Mouse (Mus musculus): Measurements from ENCODE around the gene Pten. TPM values are rescaled to one million over a fixed set of nuclear protein-coding genes. Genes with fewer than 3 reads are reported as not detected.

Gene Pten
- total RNA-seq, 2 experiments from 2014 or later = 35.2 to 36.9 TPM

GRCm38 (mm10) chr19:32844486-32844885 lies 87.2 kb downstream of the Pten start:
- Histone ChIP-seq H3K27ac (no peak overlapping the region), H3K4me3 (no peak overlapping the region)
- TF ChIP-seq CTCF (IDR thresholded peaks at IDR 0.05) = no peak
- no peak for DNase-seq
- intact Hi-C loops (cut with DNase I) = no loop called here

GRCm38 (mm10) chr19:32848041-32848440 lies 90.7 kb downstream of the Pten start:
- DNase-seq = no peak
- Histone ChIP-seq H3K4me3 (no peak overlapping the region), H3K27ac (no peak overlapping the region)
- intact Hi-C loops (cut with DNase I) = no loop called here
- TF ChIP-seq CTCF (IDR thresholded peaks at IDR 0.05) = no peak

DNA sequence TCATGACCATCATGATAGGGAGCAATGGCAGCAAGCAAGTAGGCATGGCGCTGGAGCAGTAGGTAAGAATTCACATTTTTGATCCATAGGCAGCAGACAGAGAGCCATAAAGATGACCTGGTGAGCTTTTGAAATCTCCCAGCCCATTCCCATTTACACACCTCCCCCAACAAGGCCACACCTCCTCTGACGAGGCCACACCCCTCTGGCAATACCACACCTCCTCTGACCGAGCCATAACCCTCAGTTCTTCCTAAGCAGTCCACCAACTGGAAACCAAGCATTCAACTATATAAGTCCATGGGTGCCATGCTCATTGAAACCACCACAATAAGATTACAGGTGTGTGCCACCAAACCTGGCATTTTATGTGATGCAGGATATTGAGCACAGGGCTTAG lies 95.0 kb downstream of the Pten start:
- no peak overlapping the region for H3K27ac ChIP-seq
- intact Hi-C loops (cut with DNase I) = no loop called here
- no peak for DNase-seq
- TF ChIP-seq CTCF (IDR thresholded peaks at IDR 0.05) = no peak
- no peak overlapping the region for H3K4me3 ChIP-seq

DNA sequence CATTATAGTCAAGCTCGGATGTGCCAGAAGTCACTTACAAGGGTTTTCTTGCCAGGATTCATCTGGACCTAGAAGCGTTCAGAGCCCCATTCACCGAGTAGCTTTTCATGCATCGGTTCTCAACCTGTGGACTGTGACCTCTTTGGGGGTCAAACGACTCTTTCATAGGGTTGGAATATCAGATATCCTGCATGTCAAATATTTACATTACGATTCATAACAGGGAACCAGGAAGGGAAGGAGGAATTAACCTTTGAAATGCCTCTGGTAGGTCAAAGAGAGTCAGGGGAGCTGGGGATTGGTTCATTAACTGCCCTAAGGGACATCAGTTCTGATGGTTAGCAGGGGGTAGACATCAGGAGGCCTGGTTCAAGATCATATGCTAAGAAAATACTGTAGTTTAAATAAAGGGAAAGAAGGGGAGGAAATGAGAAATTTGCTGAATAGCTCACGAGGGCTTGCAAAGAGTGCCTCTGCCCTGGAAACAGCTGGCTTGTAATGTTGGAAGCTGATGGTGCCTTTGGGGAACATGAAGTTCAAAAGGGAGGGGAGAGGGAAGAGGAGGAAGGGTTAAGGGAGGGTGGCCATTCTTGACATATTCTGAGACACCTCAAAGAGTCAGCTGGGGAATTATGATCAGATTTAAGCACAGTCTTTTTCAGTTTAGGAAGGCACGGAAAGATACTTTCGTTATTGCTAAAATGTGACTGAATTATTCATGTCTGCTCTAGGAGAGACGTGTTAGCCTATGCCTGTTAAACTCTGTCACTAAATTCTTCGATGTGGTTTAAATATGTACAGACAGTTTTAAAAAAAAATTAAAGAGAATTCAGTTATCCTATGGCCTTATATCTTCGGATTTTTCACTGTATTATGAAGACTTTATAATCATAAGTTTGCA lies 104.6 kb downstream of the Pten start:
- DNase-seq = no peak
- no peak for TF ChIP-seq CTCF (IDR thresholded peaks at IDR 0.05)
- intact Hi-C loops (cut with DNase I) = no loop called here
- H3K27ac ChIP-seq = peak overlapping the region; percentile 35; the same call in 1 of the 2 replicates
- peak overlapping the region; percentile 35 for H3K4me3 ChIP-seq

- no peak for TF ChIP-seq CTCF (IDR thresholded peaks at IDR 0.05)
- DNase-seq = no peak
- Histone ChIP-seq H3K4me3 (peak overlapping the region; percentile 26; the same call in 1 of the 2 replicates), H3K27ac (no peak overlapping the region)
- intact Hi-C loops (cut with DNase I) = no loop called here
Observed at GRCm38 (mm10) chr19:32866765-32867164, 109.5 kb downstream of the Pten start.

DNA sequence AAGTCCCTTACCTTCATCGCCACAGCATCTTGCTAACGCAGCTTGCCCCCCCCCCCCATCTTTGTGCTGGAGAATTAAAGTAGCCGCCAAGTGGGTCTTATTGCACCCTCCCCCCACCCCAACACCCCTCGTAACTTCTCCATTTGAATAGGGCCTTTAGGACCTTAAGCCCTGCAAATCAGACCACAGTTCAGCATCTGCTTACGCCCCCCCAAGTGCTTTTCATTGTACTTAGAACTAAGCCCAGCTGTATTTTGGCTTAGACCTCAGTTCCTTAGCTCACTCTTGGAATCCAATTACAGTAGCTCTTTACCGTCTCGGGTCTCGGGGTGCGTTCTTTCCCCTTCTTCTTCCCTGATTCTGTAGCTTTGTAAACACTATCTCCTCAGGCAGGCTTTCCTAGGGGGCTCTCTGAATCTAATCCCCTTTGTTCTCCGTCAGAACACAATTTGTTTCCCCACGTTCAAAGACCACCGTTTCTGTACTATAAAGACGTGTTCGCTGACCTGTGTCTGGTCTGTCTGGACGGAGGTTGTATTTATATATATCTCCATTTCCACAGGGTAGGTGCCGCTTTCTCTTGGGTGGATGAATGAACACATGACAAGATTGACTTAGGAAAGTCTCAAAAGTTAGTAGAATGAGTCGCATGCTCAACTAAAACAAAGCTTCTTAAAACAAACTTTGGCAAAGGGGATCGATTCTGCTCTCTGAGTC lies 110.0 kb downstream of the Pten start:
- no peak for DNase-seq
- H3K27ac ChIP-seq = no peak overlapping the region
- intact Hi-C loops (cut with DNase I) = no loop called here
- no peak for TF ChIP-seq CTCF (IDR thresholded peaks at IDR 0.05)
- peak overlapping the region; percentile 26; the same call in 1 of the 2 replicates for H3K4me3 ChIP-seq

GRCm38 (mm10) chr19:32868560-32868959 lies 111.3 kb downstream of the Pten start:
- intact Hi-C loops (cut with DNase I) = no loop called here
- H3K27ac ChIP-seq = no peak overlapping the region
- no peak for TF ChIP-seq CTCF (IDR thresholded peaks at IDR 0.05)
- H3K4me3 ChIP-seq = no peak overlapping the region
- DNase-seq = no peak

DNA sequence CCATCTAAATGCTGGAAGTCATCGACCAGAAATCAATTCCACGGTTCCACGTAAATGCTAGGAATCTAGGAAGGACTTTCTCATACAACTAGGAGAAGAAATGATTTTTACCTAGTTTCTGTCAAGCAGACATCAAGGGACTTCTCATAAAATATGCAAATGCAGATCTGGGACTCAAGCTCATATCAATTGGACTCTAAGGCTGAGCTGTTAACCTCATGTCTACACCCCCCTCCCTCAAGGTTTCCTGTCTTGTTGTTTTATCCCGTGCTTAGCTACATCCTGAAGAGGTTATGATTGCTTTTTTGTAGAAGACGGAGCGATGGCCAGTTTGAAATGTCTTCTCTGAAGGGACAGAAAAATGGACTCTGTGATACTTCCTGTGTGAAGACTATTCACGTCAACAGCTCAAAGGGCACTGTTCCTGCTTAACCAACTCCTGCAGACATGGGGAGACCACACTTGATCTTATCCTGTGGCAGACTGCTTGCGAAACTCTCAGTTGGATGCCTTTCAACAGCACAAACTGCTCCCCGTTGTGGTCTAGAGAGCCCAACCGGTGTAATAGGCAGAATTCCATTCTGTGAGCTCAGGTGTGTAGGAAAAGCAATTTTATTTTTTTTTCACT lies 111.9 kb downstream of the Pten start:
- no peak overlapping the region for H3K27ac ChIP-seq
- TF ChIP-seq CTCF (IDR thresholded peaks at IDR 0.05) = no peak
- peak; percentile 19 for DNase-seq
- intact Hi-C loops (cut with DNase I) = no loop called here
- no peak overlapping the region for H3K4me3 ChIP-seq

DNA sequence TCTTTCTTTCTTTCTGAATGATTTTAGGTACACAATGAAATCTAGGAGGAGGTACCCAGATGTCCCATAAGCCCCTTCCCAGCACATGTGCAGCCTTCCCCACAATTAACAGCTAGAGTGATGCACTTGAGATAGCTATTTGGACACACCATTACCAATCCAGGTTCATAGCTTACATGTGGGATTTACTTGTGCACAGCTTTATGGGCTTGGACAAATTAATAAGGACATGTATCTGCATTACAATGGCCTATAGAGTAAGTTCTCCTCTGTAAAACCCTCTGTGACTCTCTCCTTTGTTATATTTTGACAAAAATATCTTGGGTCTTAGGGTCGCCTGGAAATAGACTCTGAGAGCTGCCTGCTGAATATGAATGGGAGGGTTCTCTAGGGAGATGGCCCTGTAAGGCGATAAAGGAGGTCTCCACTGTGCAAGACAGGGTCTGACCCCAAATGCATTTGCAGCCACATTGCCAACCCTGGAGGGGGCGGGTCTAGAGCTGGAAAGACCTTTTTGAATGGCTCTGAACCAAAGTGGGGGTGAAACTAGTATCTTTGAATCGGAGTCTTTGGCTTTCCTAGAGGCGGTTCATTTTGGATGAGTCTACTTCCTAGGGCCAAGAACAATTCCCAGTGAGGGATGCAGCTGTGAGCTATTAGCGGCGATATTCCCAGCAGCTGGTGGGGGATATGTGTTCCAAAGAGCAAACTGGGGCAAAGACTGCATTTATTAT lies 116.8 kb downstream of the Pten start:
- intact Hi-C loops (cut with DNase I) = no loop called here
- peak; percentile 33 for DNase-seq
- no peak for TF ChIP-seq CTCF (IDR thresholded peaks at IDR 0.05)
- Histone ChIP-seq H3K27ac (no peak overlapping the region), H3K4me3 (no peak overlapping the region)

Other genes with a start within 250 kb of the Pten start
- gene Papss2, start 161.7 kb upstream of the Pten start, total RNA-seq (2021) = 1 to 10 TPM; 4.8 to 5.1 TPM
- 10 to 100 TPM; 55.3 to 71.6 TPM for gene Atad1, start 17.7 kb upstream of the Pten start, total RNA-seq (2021)

All from gastrocnemius, adult 2 months (tissue).